Mouse (Mus musculus): ENCODE results near the gene Frrs1l. TPM values are rescaled to one million over a fixed set of nuclear protein-coding genes. Genes with fewer than 3 reads are reported as not detected.

Gene Frrs1l
- total and polyA plus RNA-seq, 3 experiments, result not detected

DNA sequence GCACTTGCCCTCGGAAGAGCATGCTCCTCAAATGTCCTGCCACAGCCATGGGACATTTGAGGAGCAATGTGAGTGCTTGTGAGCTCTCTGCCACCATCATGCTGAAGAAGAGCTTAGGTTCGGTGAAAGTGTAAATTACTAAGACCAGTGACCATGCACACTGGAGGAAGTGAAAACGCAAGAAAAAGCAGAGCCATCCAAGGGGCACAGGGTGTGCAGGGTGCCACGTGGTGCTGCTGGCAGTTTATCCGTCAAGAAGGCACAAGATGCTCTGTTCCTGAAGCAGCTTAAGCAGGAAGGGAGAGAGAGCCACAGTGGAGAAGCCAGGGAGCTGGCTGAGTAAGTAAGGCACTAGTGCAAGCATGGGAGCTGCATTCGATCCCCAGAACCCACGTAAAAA, 47.4 kb upstream of the Frrs1l start:
- no peaks in the 10 kb centered on the region for H3K9me3 ChIP-seq (replicated peaks; ENCODE audit: low read length)
- H3K9ac ChIP-seq (ENCODE audit: insufficient read depth, low read depth), result no peak overlapping the region
- H3K27ac ChIP-seq (ENCODE audit: insufficient read depth, low read depth), result no peak overlapping the region
- no peak overlapping the region for H3K4me2 ChIP-seq (ENCODE audit: insufficient read depth, low read depth, poor library complexity, severe bottlenecking)
- H3K4me1 ChIP-seq (ENCODE audit: control insufficient read depth in 1 of 2, insufficient read depth in 2 of 2), result peaks cover 5 to 10% of the 10 kb centered on the region in 2 experiments; a peak in 3 of 4 replicates
- no peaks in the 10 kb centered on the region for H3K27me3 ChIP-seq (replicated peaks)
- dilution Hi-C loops (cut with MboI; ENCODE audit: extremely low pct_ligation_motif_present, extremely low pct_unique_long_range_greater_than_20kb, low sequenced_read_pairs) (no loop called here), in situ Hi-C loops (cut with MboI; ENCODE audit: low pct_ligation_motif_present, low pct_unique_long_range_greater_than_20kb, low sequenced_read_pairs) (no loop called here)
- DNase-seq (ENCODE audit: extremely low read depth), result peak; percentile 19
- TF ChIP-seq IRF4 (IDR thresholded peaks at IDR 0.05; ENCODE audit: low read depth, low read length) (no peak), SIN3A (IDR thresholded peaks at IDR 0.05; ENCODE audit: low read length) (no peak), TCF12 (IDR thresholded peaks at IDR 0.05; ENCODE audit: low read depth, low read length) (no peak), MAX (IDR thresholded peaks at IDR 0.05; ENCODE audit: low read length) (peak; percentile 79), USF1 (IDR thresholded peaks at IDR 0.05; ENCODE audit: low read depth, low read length) (peak; percentile 34; the same call in 1 of the 2 replicates), EP300 (IDR thresholded peaks at IDR 0.05; ENCODE audit: low read length) (0 out of 2 replicates have a peak, but pooled peaks have one; percentile 24), BHLHE40 (IDR thresholded peaks at IDR 0.05; ENCODE audit: low read depth, low read length) (peak; percentile 36; the same call in 1 of the 2 replicates), MYC (IDR thresholded peaks at IDR 0.05; ENCODE audit: low read depth, low read length) (peak; percentile 71; the same call in 1 of the 2 replicates), MAZ (IDR thresholded peaks at IDR 0.05; ENCODE audit: low read depth, low read length) (no peak), USF2 (conservative IDR thresholded peaks at IDR 0.05; ENCODE audit: low read depth, low read length) (no peak), JUN (IDR thresholded peaks at IDR 0.05; ENCODE audit: insufficient read depth, low read depth, low read length) (no peak), ETS1 (conservative IDR thresholded peaks at IDR 0.05; ENCODE audit: low read depth, low read length) (no peak), HCFC1 (IDR thresholded peaks at IDR 0.05; ENCODE audit: low read depth, low read length) (no peak), ZNF384 (IDR thresholded peaks at IDR 0.05; ENCODE audit: low read depth, low read length) (no peak), MEF2A (IDR thresholded peaks at IDR 0.05; ENCODE audit: borderline replicate concordance, low read depth, low read length) (no peak), NRF1 (IDR thresholded peaks at IDR 0.05; ENCODE audit: low read depth, low read length) (no peak), POLR2AphosphoS2 (IDR thresholded peaks at IDR 0.05; ENCODE audit: low read depth, low read length) (no peak), RCOR1 (conservative IDR thresholded peaks at IDR 0.05; ENCODE audit: low read depth, low read length) (no peak), NELFE (IDR thresholded peaks at IDR 0.05; ENCODE audit: low read depth, low read length) (no peak), SMC3 (IDR thresholded peaks at IDR 0.05; ENCODE audit: low read depth, low read length) (no peak), CHD2 (IDR thresholded peaks at IDR 0.05; ENCODE audit: low read length) (no peak), ZMIZ1 (IDR thresholded peaks at IDR 0.05; ENCODE audit: low read depth, low read length) (no peak), MAFK (IDR thresholded peaks at IDR 0.05; ENCODE audit: insufficient replicate concordance, low read length) (no peak), KAT2A (IDR thresholded peaks at IDR 0.05; ENCODE audit: insufficient replicate concordance, low read length) (no peak), CTCF (conservative IDR thresholded peaks at IDR 0.05 in 1 of 2, IDR thresholded peaks at IDR 0.05 in 1 of 2; ENCODE audit: low read depth in 2 of 2, low read length in 2 of 2) (no peak), ELF1 (IDR thresholded peaks at IDR 0.05; ENCODE audit: low read depth, low read length) (no peak)
- no peaks in the 10 kb centered on the region for H3K79me2 ChIP-seq (replicated peaks; ENCODE audit: control insufficient read depth, extremely low read depth, insufficient read depth, poor library complexity, severe bottlenecking)
- H3K4me3 ChIP-seq (replicated peaks in 1 of 3; ENCODE audit: low read depth in 2 of 3, low read length in 2 of 3, poor library complexity in 1 of 3), result no peak overlapping the region
- no peaks in the 10 kb centered on the region for H3K36me3 ChIP-seq (replicated peaks in 1 of 2; ENCODE audit: control insufficient read depth in 1 of 2, insufficient read depth in 1 of 2, low read length in 1 of 2)
